Mouse (Mus musculus): Measurements from ENCODE around the gene Pigp.

- TF ChIP-seq CTCF (IDR thresholded peaks at IDR 0.05) (no peak), POLR2A (IDR thresholded peaks at IDR 0.05; ENCODE audit: insufficient read depth, low read depth, low read length) (no peak), EP300 (IDR thresholded peaks at IDR 0.05; ENCODE audit: insufficient read depth, low read depth, low read length) (no peak)
Observed at GRCm38 (mm10) chr16:94311416-94311815, 60.2 kb downstream of the Pigp start.

All from heart, adult 2 months (tissue).